Mouse (Mus musculus): ENCODE results near the gene Hist1h2ba.

Hist1h2ba gene

GRCm38 (mm10) chr13:23898242-23898641 is 35.7 kb downstream of the Hist1h2ba start:
- DNase-seq = no peak

GRCm38 (mm10) chr13:23893269-23893593 is 40.7 kb downstream of the Hist1h2ba start:
- DNase-seq = no peak

GRCm38 (mm10) chr13:23892592-23893268 is 41.2 kb downstream of the Hist1h2ba start:
- DNase-seq = no peak

GRCm38 (mm10) chr13:23889011-23889605 is 44.8 kb downstream of the Hist1h2ba start:
- DNase-seq = no peak

GRCm38 (mm10) chr13:23887026-23887725 is 46.8 kb downstream of the Hist1h2ba start:
- DNase-seq = no peak

GRCm38 (mm10) chr13:23885540-23885939 is 48.4 kb downstream of the Hist1h2ba start:
- DNase-seq = no peak
